Mouse (Mus musculus): ENCODE data around the gene Rnf187. TPM values are rescaled to one million over a fixed set of nuclear protein-coding genes. Genes with fewer than 3 reads are reported as not detected.

The Rnf187 gene
- polyA plus RNA-seq, 1 experiment from 2014 or later: 161 TPM

- H3K27me3 ChIP-seq (ENCODE audit: control insufficient read depth, insufficient read depth, low read depth, low read length): 0 out of 2 replicates have a peak, but pooled peaks cover 4% of the 10 kb centered on the region
- 61% methylated on average over 8 of the region's 8 CpGs for WGBS
- H3K4me3 ChIP-seq (ENCODE audit: low read length): no peak overlapping the region
- H3K9me3 ChIP-seq (ENCODE audit: control insufficient read depth, low read length): no peaks in the 10 kb centered on the region
- no peaks in the 10 kb centered on the region for H3K36me3 ChIP-seq (ENCODE audit: control insufficient read depth, insufficient read depth, low read length)
- no peak for ATAC-seq (ENCODE audit: low read depth)
- no peak overlapping the region for H3K9ac ChIP-seq (ENCODE audit: low read length)
- H3K27ac ChIP-seq (ENCODE audit: low read length): peak overlapping the region; percentile 51
- peaks cover 9% of the 10 kb centered on the region for H3K4me1 ChIP-seq (replicated peaks; ENCODE audit: control insufficient read depth, insufficient read depth, low read length)
- no peak overlapping the region for H3K4me2 ChIP-seq (ENCODE audit: low read depth, low read length)
Observed at GRCm38 (mm10) chr11:58969027-58969426, 30.3 kb upstream of the Rnf187 start.

GRCm38 (mm10) chr11:58968551-58968950 lies 29.8 kb upstream of the Rnf187 start:
- no peak overlapping the region for H3K27ac ChIP-seq (ENCODE audit: low read length)
- no peaks in the 10 kb centered on the region for H3K36me3 ChIP-seq (ENCODE audit: control insufficient read depth, insufficient read depth, low read length)
- no peak overlapping the region for H3K4me2 ChIP-seq (ENCODE audit: low read depth, low read length)
- no peak for ATAC-seq (ENCODE audit: low read depth)
- peaks cover 9% of the 10 kb centered on the region for H3K4me1 ChIP-seq (replicated peaks; ENCODE audit: control insufficient read depth, insufficient read depth, low read length)
- peaks cover 4% of the 10 kb centered on the region; the same call in 1 of the 2 replicates for H3K27me3 ChIP-seq (ENCODE audit: control insufficient read depth, insufficient read depth, low read depth, low read length)
- 71% methylated on average over 7 of the region's 7 CpGs for WGBS
- no peak overlapping the region for H3K9ac ChIP-seq (ENCODE audit: low read length)
- no peak overlapping the region for H3K4me3 ChIP-seq (ENCODE audit: low read length)
- no peaks in the 10 kb centered on the region for H3K9me3 ChIP-seq (ENCODE audit: control insufficient read depth, low read length)

GRCm38 (mm10) chr11:58967346-58967745 lies 28.6 kb upstream of the Rnf187 start:
- no peak overlapping the region for H3K4me2 ChIP-seq (ENCODE audit: low read depth, low read length)
- H3K27ac ChIP-seq (ENCODE audit: low read length): no peak overlapping the region
- H3K9me3 ChIP-seq (ENCODE audit: control insufficient read depth, low read length): no peaks in the 10 kb centered on the region
- no peak overlapping the region for H3K9ac ChIP-seq (ENCODE audit: low read length)
- peaks cover 9% of the 10 kb centered on the region for H3K4me1 ChIP-seq (replicated peaks; ENCODE audit: control insufficient read depth, insufficient read depth, low read length)
- no peak for ATAC-seq (ENCODE audit: low read depth)
- H3K4me3 ChIP-seq (ENCODE audit: low read length): no peak overlapping the region
- H3K36me3 ChIP-seq (ENCODE audit: control insufficient read depth, insufficient read depth, low read length): no peaks in the 10 kb centered on the region
- peaks cover 4% of the 10 kb centered on the region; the same call in 1 of the 2 replicates for H3K27me3 ChIP-seq (ENCODE audit: control insufficient read depth, insufficient read depth, low read depth, low read length)
- WGBS: 96% methylated on average over 1 of the region's 1 CpGs

- H3K4me3 ChIP-seq (ENCODE audit: low read length): no peak overlapping the region
- no peak overlapping the region for H3K4me2 ChIP-seq (ENCODE audit: low read depth, low read length)
- H3K27ac ChIP-seq (ENCODE audit: low read length): no peak overlapping the region
- peaks cover 8% of the 10 kb centered on the region for H3K4me1 ChIP-seq (replicated peaks; ENCODE audit: control insufficient read depth, insufficient read depth, low read length)
- peaks cover 8% of the 10 kb centered on the region for H3K9me3 ChIP-seq (ENCODE audit: control insufficient read depth, low read length)
- no peaks in the 10 kb centered on the region for H3K36me3 ChIP-seq (ENCODE audit: control insufficient read depth, insufficient read depth, low read length)
- ATAC-seq (ENCODE audit: low read depth): no peak
- H3K9ac ChIP-seq (ENCODE audit: low read length): no peak overlapping the region
- 43% methylated on average over 12 of the region's 12 CpGs for WGBS
- peaks cover 13% of the 10 kb centered on the region; the same call in 1 of the 2 replicates for H3K27me3 ChIP-seq (ENCODE audit: control insufficient read depth, insufficient read depth, low read depth, low read length)
Observed at GRCm38 (mm10) chr11:58965001-58965760, 26.5 kb upstream of the Rnf187 start.

- H3K27me3 ChIP-seq (ENCODE audit: control insufficient read depth, insufficient read depth, low read depth, low read length): peaks cover 13% of the 10 kb centered on the region; the same call in 1 of the 2 replicates
- no peaks in the 10 kb centered on the region for H3K36me3 ChIP-seq (ENCODE audit: control insufficient read depth, insufficient read depth, low read length)
- WGBS: 76% methylated on average over 7 of the region's 7 CpGs
- H3K9ac ChIP-seq (ENCODE audit: low read length): no peak overlapping the region
- no peak overlapping the region for H3K27ac ChIP-seq (ENCODE audit: low read length)
- no peak overlapping the region for H3K4me2 ChIP-seq (ENCODE audit: low read depth, low read length)
- no peak for ATAC-seq (ENCODE audit: low read depth)
- H3K9me3 ChIP-seq (ENCODE audit: control insufficient read depth, low read length): peaks cover 8% of the 10 kb centered on the region
- peaks cover 11% of the 10 kb centered on the region for H3K4me1 ChIP-seq (replicated peaks; ENCODE audit: control insufficient read depth, insufficient read depth, low read length)
- no peak overlapping the region for H3K4me3 ChIP-seq (ENCODE audit: low read length)
Observed at GRCm38 (mm10) chr11:58964216-58964615, 25.5 kb upstream of the Rnf187 start.

GRCm38 (mm10) chr11:58963543-58963942 lies 24.8 kb upstream of the Rnf187 start:
- Histone ChIP-seq H3K27me3 (ENCODE audit: control insufficient read depth, insufficient read depth, low read depth, low read length) (peaks cover 13% of the 10 kb centered on the region; the same call in 1 of the 2 replicates), H3K9me3 (ENCODE audit: control insufficient read depth, low read length) (peaks cover 8% of the 10 kb centered on the region), H3K27ac (ENCODE audit: low read length) (no peak overlapping the region), H3K4me3 (ENCODE audit: low read length) (no peak overlapping the region), H3K4me1 (replicated peaks; ENCODE audit: control insufficient read depth, insufficient read depth, low read length) (peaks cover 9% of the 10 kb centered on the region), H3K36me3 (ENCODE audit: control insufficient read depth, insufficient read depth, low read length) (no peaks in the 10 kb centered on the region), H3K4me2 (ENCODE audit: low read depth, low read length) (no peak overlapping the region), H3K9ac (ENCODE audit: low read length) (no peak overlapping the region)
- 32% methylated on average over 17 of the region's 17 CpGs for WGBS
- no peak for ATAC-seq (ENCODE audit: low read depth)

- H3K9me3 ChIP-seq (ENCODE audit: control insufficient read depth, low read length): peaks cover 8% of the 10 kb centered on the region
- no peak overlapping the region for H3K27ac ChIP-seq (ENCODE audit: low read length)
- no peak overlapping the region for H3K4me3 ChIP-seq (ENCODE audit: low read length)
- H3K36me3 ChIP-seq (ENCODE audit: control insufficient read depth, insufficient read depth, low read length): 0 out of 2 replicates have a peak, but pooled peaks cover 2% of the 10 kb centered on the region
- peaks cover 19% of the 10 kb centered on the region for H3K4me1 ChIP-seq (replicated peaks; ENCODE audit: control insufficient read depth, insufficient read depth, low read length)
- no peak for ATAC-seq (ENCODE audit: low read depth)
- H3K9ac ChIP-seq (ENCODE audit: low read length): no peak overlapping the region
- WGBS: 54% methylated on average over 50 of the region's 50 CpGs
- no peak overlapping the region for H3K4me2 ChIP-seq (ENCODE audit: low read depth, low read length)
- H3K27me3 ChIP-seq (ENCODE audit: control insufficient read depth, insufficient read depth, low read depth, low read length): peaks cover 13% of the 10 kb centered on the region; the same call in 1 of the 2 replicates
Observed at GRCm38 (mm10) chr11:58961364-58962177, 22.9 kb upstream of the Rnf187 start.

- H3K27me3 ChIP-seq (ENCODE audit: control insufficient read depth, insufficient read depth, low read depth, low read length): peaks cover 13% of the 10 kb centered on the region; the same call in 1 of the 2 replicates
- WGBS: 3% methylated on average over 40 of the region's 40 CpGs
- no peak overlapping the region; the same call in 1 of the 2 replicates for H3K27ac ChIP-seq (ENCODE audit: low read length)
- H3K4me1 ChIP-seq (replicated peaks; ENCODE audit: control insufficient read depth, insufficient read depth, low read length): peaks cover 28% of the 10 kb centered on the region
- peaks cover 8% of the 10 kb centered on the region for H3K9me3 ChIP-seq (ENCODE audit: control insufficient read depth, low read length)
- H3K4me2 ChIP-seq (ENCODE audit: low read depth, low read length): peak overlapping the region; percentile 92
- peak overlapping the region; percentile 64 for H3K9ac ChIP-seq (ENCODE audit: low read length)
- peak; percentile 84 for ATAC-seq (ENCODE audit: low read depth)
- H3K4me3 ChIP-seq (ENCODE audit: low read length): peak overlapping the region; percentile 64
- 0 out of 2 replicates have a peak, but pooled peaks cover 2% of the 10 kb centered on the region for H3K36me3 ChIP-seq (ENCODE audit: control insufficient read depth, insufficient read depth, low read length)
Observed at GRCm38 (mm10) chr11:58959921-58960465, 21.3 kb upstream of the Rnf187 start.
